Mouse (Mus musculus): ENCODE measurements around the gene Acat3. TPM values are rescaled to one million over a fixed set of nuclear protein-coding genes. Genes with fewer than 3 reads are reported as not detected.
"Not testable (repeated sequence)": the region's sequence is repeated elsewhere in the genome, so short reads cannot be mapped to it uniquely, and the experiment has no call there.

The Acat3 gene
- total RNA-seq, 2 experiments from 2014 or later, result not detected

GRCm38 (mm10) chr17:12916588-12917380 is 23.6 kb downstream of the Acat3 start:
- no peak for DNase-seq

- peak; percentile 100 for DNase-seq
Measured at GRCm38 (mm10) chr17:12915881-12916583, 24.4 kb downstream of the Acat3 start, which contains the start of gene Mrpl18. Gene Mrpl18 (minus strand): TSS chr17:12916345.

- DNase-seq, result no peak
Measured at GRCm38 (mm10) chr17:12915488-12915880, 24.9 kb downstream of the Acat3 start, which contains the start of gene Tcp1. Gene Tcp1 (plus strand): TSS chr17:12915701.

GRCm38 (mm10) chr17:12910391-12910790 is 30.0 kb downstream of the Acat3 start:
- DNase-seq, result no peak

DNA sequence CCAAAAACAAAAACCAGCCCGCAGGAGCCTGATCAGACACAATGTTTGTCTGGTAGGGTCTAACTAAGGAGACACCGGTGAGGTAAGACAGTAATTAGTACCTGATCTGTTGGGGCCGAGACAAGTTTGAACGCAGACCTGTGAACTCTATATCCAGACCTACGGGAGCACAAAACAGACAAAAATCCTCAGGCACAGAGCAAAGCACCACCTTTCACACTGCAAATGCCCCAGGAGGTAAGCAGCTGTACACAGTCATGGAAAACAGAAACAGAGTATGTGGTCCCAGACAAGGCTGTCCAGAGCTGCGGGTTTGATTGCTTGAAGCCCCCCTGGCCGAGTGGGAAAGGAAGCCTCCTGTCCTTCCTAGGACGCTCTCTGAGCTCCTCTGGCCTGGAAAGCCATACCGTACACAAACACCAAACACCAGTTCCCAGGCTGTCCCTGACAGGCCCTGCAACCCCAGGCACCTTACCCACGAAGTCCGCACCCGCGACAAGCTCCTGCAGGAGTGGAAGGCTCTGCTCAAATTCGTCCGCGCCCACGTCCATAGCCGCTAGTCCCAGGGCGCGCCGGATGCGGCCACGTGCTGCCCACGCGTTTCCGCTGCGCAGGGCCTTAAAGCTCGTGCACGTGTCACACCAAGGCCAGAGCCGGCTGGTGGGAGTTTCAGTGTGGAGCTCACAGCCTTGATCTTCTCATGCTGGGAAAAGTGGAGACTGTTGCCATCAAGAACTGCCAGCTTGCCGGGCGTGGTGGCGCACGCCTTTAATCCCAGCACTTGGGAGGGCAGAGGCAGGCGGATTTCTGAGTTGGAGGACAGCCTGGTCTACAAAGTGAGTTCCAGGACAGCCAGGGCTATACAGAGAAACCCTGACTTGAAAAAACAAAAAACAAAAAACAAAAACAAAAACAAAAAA is 30.8 kb downstream of the Acat3 start, which contains the start of gene Pnldc1:
TSS of gene Pnldc1 (minus strand) at position 870 of the 920 bp plus-strand sequence.
- DNase-seq, result no peak

DNA sequence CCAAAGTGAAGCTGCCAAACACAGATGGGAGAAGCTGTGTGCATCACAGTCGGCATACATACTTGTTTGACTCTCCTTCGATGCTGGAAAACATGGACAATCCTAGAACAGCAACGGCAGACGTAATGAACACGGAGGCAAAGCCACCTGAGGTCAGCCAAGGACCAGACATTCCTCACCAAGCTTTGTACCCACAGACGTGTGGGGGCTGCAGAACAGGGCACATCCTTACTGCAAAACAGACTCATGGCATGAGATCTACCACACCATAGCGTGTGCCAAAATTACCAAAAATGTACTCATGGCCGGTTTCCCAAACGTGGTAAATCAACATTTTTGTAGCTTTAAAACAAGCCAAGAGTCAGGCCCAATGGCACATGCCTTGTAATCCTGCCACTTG is 34.0 kb downstream of the Acat3 start:
- no peak for DNase-seq

- no peak for DNase-seq
Measured at GRCm38 (mm10) chr17:12905810-12906209, 34.6 kb downstream of the Acat3 start.

DNA sequence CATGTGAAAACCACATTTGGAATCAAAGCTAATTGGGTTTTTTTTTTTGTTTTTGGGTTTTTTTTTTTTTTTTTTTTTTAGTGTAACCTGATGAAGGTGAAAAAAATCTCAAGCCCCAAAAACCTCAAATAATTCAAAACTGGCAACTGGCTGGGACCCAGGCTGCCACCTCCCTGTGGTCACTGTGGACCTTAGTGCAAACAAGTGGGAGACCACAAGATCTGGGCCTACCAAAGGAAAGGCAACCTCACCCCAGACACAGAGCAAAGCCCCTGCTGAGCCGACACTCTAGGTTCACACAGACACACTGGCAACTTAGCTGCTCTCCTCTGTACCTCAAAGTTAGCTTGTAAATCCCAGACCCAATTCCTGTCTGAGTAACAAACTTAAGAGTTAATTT is 36.1 kb downstream of the Acat3 start:
- no peak for DNase-seq

DNA sequence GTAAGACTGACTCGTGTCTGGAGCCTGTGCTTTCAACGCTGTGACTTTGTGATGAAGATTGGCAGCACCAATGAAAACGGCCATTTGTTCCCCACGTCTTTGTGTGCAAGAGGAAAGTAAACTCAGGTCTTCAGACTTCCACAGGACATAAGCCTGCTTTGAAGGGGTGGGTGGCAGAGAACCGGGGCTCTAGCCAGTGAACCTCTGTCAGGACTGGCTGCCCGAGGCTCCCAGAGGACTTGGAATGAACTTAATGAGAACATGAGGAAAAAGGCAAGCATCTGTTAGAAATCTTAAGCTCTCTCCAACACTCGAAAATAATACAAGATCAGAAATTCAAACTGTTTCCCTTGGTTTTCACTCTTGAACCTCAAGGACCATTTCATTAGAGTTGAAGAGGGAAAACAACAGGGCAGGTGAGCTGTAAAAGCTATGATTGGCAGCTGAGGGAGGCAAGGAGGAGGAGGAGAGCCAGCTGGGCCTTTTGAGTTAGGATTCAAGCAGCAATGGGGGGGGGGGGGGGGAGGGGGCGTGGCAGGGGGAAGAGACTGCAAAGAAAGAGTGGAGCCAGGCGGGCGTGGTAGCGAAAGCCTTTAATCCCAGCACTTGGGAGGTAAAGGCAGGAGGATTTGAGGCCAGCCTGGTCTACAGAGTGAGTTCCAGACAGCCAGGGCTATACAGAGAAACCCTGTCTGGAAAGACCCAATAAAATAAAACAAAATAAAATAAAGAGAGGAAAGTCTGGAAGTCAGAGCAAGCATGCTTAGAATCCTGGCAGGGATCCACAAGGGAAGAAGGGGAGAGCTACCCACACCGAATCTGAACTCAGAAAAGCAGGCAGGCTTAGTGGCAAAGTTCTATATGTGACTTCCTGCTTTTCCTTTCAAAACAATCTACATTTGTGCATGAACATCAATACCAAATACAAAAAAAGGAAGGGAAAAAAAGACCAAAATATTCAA is 36.7 kb downstream of the Acat3 start:
- no peak for DNase-seq

DNA sequence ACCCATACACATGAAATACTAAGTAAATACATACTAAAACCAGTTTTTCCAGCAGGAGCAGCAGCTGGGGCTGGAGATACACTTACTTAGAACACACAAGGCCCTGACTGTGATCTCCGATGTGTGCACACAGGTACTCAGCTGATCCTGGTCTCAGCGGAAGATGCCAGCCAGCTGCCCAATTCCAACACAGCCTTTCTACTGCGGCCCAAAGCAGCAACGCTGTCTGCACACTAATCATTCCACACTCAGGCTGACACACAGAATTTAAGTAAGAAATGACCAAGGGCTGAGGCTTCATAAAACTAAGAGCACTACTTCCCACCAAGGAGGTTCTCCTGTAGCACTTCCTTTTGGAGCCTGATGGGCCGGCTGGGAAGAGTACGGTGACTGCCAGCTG is 38.1 kb downstream of the Acat3 start:
- DNase-seq, result no peak

- not testable (repeated sequence) for DNase-seq
Measured at GRCm38 (mm10) chr17:12898607-12899006, 41.8 kb downstream of the Acat3 start.

DNA sequence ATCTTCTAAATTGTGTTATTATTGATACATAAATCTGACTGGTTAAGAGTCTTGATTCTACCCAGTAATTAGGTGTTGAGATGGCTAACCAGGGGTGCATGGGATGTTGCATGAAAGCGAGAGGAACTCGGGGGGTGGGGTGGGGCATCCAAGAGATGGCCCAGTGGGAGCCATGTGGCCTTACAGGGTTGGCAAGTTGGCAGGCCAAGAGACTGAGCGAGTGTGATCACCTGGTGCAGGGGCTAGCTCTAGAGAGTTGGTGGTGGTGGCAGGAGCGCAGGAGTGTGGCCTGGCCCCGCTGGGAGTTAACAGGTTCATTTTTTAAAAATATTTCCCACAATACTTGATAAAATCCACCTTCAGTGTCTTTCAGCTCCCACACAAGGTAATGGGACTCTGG is 42.7 kb downstream of the Acat3 start:
- DNase-seq, result no peak

DNA sequence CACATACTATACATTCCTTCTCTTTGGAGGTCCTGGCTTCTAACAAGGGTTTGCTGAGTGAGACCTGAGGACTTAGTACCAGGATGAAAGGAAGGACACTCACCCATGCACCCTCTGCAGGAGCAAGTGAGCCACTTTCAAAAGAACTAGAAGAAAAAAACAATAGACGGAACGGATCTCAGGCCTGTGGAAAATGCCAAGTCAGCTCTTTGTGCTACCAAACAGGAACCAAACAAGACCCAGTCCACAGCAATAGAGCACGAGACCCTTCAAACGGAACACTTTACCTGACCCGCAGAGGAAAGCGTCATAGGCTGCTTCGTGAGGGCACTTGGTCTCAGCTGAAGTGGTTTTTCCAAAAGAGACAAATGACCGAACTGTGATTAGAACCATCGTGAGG is 48.4 kb downstream of the Acat3 start:
- no peak for DNase-seq

DNA sequence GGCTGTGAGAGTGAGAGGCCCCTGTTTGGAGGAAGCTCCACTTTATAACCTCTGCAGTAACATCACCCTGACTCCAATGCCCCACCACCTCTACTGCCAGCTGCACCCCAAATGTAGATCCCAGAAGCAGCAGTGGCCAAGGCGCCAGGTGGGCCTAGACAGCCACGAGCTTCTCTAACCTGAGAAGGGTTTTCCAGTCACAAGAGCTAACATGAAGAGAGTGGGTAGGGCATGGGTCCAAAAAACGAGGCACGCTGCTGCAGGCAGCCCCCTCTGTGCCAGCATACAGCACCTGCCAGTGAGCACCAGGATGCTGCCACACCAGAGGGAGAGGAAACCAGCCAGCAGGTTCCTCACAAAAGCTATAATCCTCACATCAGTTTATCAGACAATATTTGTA is 49.3 kb downstream of the Acat3 start:
- no peak for DNase-seq

GRCm38 (mm10) chr17:12887021-12887775 is 53.2 kb downstream of the Acat3 start:
- DNase-seq, result no peak

GRCm38 (mm10) chr17:12886620-12887019 is 53.8 kb downstream of the Acat3 start:
- no peak for DNase-seq

- no peak for DNase-seq
Measured at GRCm38 (mm10) chr17:12881216-12881615, 59.2 kb downstream of the Acat3 start.

- DNase-seq, result peak; percentile 51
Measured at GRCm38 (mm10) chr17:12880178-12880577, 60.2 kb downstream of the Acat3 start.

DNA sequence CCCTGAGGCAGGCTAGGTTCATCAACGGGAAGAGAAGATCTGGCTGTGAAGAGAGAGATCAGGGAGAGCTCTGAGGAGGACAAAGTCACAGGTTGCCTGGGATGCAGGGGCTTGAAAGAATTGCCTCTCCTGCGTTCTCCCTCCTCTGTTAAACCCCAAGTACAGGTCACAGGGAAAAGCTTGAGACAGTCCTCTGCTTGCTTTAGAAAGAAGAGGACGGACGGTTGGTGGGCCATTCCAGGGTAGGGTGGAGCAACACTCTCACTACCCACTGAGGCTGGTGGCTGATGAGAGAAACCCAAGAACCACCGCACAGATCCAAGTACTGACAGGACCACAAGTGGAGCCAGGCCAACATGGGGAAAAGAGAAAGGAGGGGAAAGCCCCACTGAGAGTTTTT is 64.7 kb downstream of the Acat3 start, which contains the start of gene Mrgprh:
TSS of gene Mrgprh (plus strand) at position 301 of the 400 bp plus-strand sequence.
- DNase-seq, result no peak

All from gastrocnemius, postnatal 25 days (tissue).